Mouse (Mus musculus): ENCODE measurements at regions not wholly inside any gene's neighbourhood (a gene's known extent, or its start where the extent isn't known, plus 50 kb on each side); places are given as distances from the start of the nearest gene placed in this dataset.

DNA sequence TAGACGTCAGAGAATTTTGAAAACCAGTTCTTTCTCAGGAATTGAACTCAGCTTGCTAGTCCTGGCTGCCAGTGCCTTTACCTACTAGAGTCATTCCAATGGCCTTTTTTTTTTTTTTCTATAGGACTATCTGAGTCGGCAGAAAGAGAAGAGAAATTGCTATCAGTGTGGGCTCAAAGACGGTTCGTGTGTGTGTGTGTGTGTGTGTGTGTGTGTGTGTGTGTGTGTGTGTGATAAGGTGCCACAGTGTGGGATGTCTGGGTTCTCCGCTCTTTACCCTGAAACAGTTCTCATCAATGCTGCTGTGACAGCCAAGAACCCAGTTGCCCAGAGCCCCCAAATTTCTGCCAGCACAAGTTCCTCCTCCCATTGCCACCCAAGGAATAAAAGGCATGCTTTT, 146.1 kb downstream of the Rybp start:
- no peak for DNase-seq (ENCODE audit: low spot score in 2 of 2)

DNA sequence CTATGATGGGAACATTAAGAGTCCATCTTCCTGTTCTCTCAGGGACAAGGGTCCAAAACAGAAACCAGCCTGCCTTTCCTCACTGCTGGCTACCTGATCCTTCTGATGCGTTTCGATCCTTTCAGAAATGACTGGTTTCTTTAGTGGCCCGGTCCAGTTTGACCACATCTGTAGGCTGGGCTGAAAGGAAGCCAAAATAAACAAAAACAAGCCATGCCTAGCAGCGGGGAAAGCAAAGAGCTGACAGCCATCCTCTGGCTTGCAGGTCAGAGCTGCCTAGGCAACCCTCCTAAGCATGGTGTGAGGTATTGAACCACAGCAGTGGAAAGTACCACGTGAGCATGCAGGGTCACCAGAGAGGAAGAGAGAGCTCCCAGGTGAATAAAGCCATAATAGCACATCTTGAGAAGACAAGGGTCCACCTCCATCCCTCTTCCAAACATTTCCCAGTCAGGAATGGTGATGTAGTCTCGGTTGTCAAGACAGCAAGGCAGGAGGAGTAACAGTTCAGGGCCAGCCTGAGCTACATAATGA, 146.6 kb downstream of the Rybp start:
- DNase-seq (ENCODE audit: low spot score in 2 of 2): peak in 1 of 2 experiments; percentile 37

GRCm38 (mm10) chr6:100139809-100140208, 147.5 kb downstream of the Rybp start:
- no peak for DNase-seq (ENCODE audit: low spot score in 2 of 2)

- DNase-seq (ENCODE audit: low spot score in 2 of 2): no peak
Observed at GRCm38 (mm10) chr6:100138659-100139058, 148.6 kb downstream of the Rybp start.

DNA sequence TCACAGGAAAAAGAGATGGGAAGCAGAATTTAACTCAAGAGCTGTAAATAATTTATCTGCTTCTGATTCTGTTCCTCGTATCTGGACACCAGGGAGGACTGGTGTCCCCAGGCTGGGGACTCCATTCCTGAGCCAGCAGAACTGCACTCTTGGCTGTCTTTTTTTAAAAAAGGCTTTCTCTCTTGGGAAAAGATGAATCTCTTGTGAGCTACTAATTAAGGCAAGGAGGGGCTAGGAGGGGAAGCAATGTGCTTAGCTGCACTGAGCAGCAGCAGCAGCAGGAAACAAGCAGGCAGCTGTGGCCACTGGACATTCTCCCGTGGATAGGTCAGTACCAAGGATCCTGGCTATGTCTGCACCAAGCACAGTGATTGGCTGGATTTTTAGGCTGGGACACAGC, 152.1 kb downstream of the Rybp start:
- DNase-seq (ENCODE audit: low spot score in 2 of 2): no peak

DNA sequence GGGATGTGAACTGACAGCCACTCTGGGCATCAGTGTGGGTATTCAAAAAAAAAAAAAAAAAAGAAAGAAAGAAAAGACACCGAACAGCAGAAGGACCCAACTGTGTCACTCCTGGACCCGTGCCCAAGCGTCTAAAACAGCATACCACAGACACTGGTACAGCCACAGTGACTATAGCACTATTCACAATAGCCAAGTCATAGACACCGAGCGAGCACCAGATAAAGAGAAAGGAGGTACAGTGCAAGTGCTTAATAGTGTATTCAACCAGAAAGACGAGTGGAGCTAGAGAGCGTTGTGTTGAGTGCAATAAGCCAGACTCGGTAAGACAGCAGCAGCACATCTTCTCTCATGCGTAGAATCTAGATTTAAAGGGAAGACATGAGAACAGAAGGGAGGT, 153.3 kb downstream of the Rybp start:
- DNase-seq (ENCODE audit: low spot score in 2 of 2): no peak

GRCm38 (mm10) chr6:100132916-100133600, 154.2 kb downstream of the Rybp start:
- no peak for DNase-seq (ENCODE audit: low spot score in 2 of 2)

GRCm38 (mm10) chr6:100127221-100128143, 159.8 kb downstream of the Rybp start:
- peak in 1 of 2 experiments; percentile 78 for DNase-seq (ENCODE audit: low spot score in 2 of 2)

- no peak for DNase-seq (ENCODE audit: low spot score in 2 of 2)
Observed at GRCm38 (mm10) chr6:100126736-100127135, 160.5 kb downstream of the Rybp start.

DNA sequence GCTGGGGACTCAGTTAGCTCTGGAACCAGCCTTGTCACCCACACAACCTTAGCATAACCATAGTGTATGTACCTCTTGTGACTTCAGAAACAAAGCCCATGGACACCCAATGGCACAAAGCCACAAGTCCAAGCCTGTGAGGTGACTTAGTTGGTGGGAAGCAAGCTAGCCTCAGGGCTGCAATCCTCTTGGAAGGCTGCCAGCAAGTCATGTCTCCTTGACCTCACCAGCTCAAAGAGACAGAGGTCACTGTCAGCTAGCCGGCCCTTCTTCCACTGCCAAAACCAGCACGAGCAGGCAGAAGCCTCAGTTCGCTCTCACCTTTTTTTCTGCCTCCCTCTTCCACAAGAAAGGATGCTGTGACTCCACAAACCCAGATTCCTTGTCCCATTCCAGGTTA, 161.0 kb downstream of the Rybp start:
- no peak for DNase-seq (ENCODE audit: low spot score in 2 of 2)

- peak in 1 of 2 experiments; percentile 28 for DNase-seq (ENCODE audit: low spot score in 2 of 2)
Observed at GRCm38 (mm10) chr6:100121240-100121639, 166.0 kb downstream of the Rybp start.

DNA sequence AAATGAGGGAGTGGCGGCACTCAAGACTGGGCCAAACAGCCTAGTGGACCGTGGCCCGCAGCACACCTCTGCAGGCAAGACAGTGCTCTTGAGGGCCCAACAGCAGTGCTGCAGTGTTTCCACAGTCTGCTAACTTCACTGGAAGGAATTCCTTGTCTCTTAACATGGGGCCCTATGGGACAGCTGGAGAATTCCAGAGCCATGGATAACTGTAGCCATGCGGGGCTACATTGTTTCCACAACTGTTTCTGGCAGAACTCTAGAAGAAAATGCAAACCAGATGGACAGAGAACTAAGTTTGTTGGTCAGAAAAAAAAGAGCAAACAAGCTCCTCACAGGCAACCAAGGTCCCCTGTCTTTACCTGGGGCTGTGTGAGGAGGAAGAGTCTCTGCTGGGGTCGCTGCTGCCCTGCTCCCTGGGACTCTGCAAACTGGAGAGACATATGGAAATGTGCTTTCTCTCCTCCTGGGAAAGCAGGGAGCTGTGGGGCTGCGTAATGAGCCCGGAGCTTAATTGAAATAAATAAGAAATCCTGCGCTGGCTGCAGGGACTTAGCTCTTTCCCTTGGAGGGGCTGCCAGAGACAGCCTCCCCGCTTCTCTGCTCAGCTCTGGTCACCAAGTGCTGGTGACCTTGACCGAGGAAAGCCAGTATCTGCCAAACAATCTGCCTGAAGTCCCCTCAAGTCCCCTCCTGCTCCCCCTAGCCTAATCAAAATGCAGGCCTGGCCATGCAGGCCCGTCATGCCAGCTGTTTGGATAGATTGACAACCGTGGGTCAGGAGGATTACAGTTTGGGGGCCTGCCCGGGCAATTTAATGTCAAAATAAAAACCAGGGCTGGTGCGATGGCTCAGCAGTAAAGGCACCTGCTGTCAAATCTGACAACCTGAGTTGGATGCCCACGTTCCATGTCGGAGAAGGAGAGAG, 167.0 kb downstream of the Rybp start:
- no peak for DNase-seq (ENCODE audit: low spot score in 2 of 2)

DNA sequence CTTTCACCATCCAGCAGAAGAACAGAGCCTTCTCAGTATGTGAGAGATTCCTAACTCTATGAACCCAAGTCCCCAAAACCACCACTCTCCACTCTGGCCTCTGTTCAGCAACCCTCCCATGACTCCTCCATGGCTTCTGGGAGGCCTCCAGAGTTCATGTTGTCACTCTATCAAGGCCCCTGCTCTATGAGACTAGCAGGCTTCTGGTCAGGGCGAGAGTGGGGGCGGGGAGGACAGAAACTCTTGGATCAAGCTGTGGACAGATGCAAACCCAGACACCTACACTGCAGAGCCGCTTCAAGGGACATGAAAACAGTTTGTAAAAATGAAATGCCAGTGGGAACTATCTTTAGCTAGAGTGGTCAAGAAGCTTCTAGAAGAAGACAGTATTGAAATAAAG, 170.2 kb downstream of the Rybp start:
- no peak for DNase-seq (ENCODE audit: low spot score in 2 of 2)

GRCm38 (mm10) chr6:100113393-100114137, 173.7 kb downstream of the Rybp start:
- no peak for DNase-seq (ENCODE audit: low spot score in 2 of 2)

- DNase-seq (ENCODE audit: low spot score in 2 of 2): no peak
Observed at GRCm38 (mm10) chr6:100110981-100111660, 176.2 kb downstream of the Rybp start.

DNA sequence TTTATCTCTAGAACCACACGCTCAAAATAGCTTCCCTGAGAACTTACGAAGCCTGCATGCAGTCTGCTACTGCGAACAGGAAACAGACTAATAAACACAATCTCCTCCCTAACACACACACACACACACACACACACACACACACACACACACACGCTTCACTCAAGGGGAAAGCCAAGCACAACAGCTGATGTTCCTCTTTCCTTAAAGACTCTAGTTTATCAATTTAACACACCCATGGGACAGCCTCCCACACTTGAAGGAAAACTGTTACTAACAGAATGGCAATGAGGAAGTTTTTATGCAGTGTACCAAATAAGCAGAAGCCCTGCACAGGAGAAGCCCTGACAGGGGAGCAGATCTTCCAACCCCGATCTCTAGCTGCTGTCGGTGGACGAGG, 177.3 kb downstream of the Rybp start:
- peak; percentile 15 to 50 for DNase-seq (ENCODE audit: low spot score in 2 of 2)

- no peak for DNase-seq (ENCODE audit: low spot score in 2 of 2)
Observed at GRCm38 (mm10) chr6:100109351-100109750, 177.9 kb downstream of the Rybp start.

DNA sequence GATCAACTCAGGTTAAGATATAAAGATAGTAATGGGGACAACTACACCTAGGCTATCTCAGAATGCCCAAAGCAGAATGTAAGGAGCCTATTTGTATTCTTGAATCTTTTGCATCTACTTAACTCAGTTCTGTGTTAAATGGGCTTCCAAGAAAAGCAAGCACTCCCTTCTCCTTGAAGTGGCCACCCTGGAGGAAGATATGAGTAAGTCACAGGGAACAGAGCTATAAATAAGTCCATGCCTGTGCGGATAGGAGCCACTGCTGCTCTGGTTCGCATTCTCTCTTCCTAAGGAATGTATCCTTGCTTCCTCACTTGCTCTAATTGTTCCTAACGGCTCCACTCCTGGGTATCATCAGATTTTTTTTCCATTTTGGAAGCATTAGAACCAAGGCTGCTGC, 179.8 kb downstream of the Rybp start:
- no peak for DNase-seq (ENCODE audit: low spot score in 2 of 2)

GRCm38 (mm10) chr6:100107066-100107465, 180.2 kb downstream of the Rybp start:
- DNase-seq (ENCODE audit: low spot score in 2 of 2): no peak

GRCm38 (mm10) chr6:100100565-100101133, 186.6 kb downstream of the Rybp start:
- DNase-seq (ENCODE audit: low spot score in 2 of 2): no peak

Data from urinary bladder, postnatal 36 days (tissue).